8 mouse cellular contexts compared by ENCODE assay signal in the genomic region with DNA sequence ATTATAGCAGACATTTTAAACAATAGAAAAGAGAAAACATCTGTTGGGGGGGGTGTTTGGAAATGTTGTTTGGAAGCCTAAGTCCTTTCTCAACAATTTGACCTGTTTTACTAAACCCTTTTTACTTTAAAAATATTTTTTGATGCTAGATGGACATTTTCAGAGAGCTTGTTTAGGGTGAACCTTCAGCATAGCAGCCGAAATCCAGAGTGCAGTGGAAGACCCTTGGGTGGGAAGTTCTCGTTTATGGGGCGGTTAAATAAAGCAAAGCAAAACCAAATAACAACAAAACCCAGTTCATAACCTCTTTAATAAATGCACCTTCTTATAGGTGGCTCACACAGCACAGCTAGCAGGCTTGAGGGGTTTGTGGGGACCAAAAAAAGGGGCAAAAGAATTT.
DNase-seq lines count a peak whose midpoint lies in the region; ATAC-seq and TF ChIP-seq lines count a peak whose summit lies in the region.

No protein-coding gene starts in this region.

- no peak for ATAC-seq in heart, embryonic 12.5 days (ENCODE audit: insufficient number of reproducible peaks, low FRiP score)
- no peak for ATAC-seq in liver, embryonic 15.5 days (ENCODE audit: insufficient read depth)
- no peak for ATAC-seq in monocyte, adult 5-6 weeks (replicated peaks; ENCODE audit: insufficient number of reproducible peaks, low FRiP score, low TSS enrichment, poor library complexity, severe bottlenecking)

- no peak overlapping the region for H3K27ac ChIP-seq in heart, embryonic 12.5 days (ENCODE audit: poor library complexity, severe bottlenecking)
- no peak overlapping the region for H3K27ac ChIP-seq in testis, adult 2 months (ENCODE audit: control insufficient read depth, insufficient read depth, low read depth, low read length)
- no peak overlapping the region for H3K27ac ChIP-seq in liver, embryonic 15.5 days (replicated peaks)

- peaks cover 78% of the 10 kb centered on the region for H3K27me3 ChIP-seq in heart, embryonic 12.5 days (replicated peaks)
- no peaks in the 10 kb centered on the region for H3K27me3 ChIP-seq in testis, adult 2 months (ENCODE audit: control insufficient read depth, insufficient read depth, low read length)
- H3K27me3 ChIP-seq in liver, embryonic 15.5 days: peaks cover 87% of the 10 kb centered on the region

- intact Hi-C loops in heart, postnatal 10 days (cut with DNase I): loop anchor here (1.0 kb wide), 1 partner anchor 60 kb away; no protein-coding TSS in a partner anchor
- intact Hi-C loops in gastrocnemius, postnatal 14 days (cut with DNase I; ENCODE audit: low total_unique reads): no loop called here

- H3K4me1 ChIP-seq in heart, embryonic 12.5 days (replicated peaks): peaks cover 17% of the 10 kb centered on the region
- peaks cover 9% of the 10 kb centered on the region for H3K4me1 ChIP-seq in testis, adult 2 months (ENCODE audit: control insufficient read depth, insufficient read depth, low read length)
- H3K4me1 ChIP-seq in liver, embryonic 15.5 days (replicated peaks): no peaks in the 10 kb centered on the region

- H3K4me3 ChIP-seq in heart, embryonic 12.5 days: peak overlapping the region; percentile 89
- H3K4me3 ChIP-seq in testis, adult 2 months (ENCODE audit: control insufficient read depth, low read depth, low read length): peak overlapping the region; percentile 22; the same call in 1 of the 2 replicates
- peak overlapping the region; percentile 49; the same call in 1 of the 2 replicates for H3K4me3 ChIP-seq in liver, embryonic 15.5 days (replicated peaks)

- DNase-seq in heart, postnatal 10 days: no peak
- no peak for DNase-seq in testis, postnatal 10 days (ENCODE audit: low spot score)
- DNase-seq in adipocyte (ENCODE audit: low spot score): no peak
- no peak for DNase-seq in gastrocnemius, postnatal 14 days

- H3K9ac ChIP-seq in heart, embryonic 12.5 days: peak overlapping the region; percentile 93; the same call in 1 of the 2 replicates
- no peak overlapping the region for H3K9ac ChIP-seq in liver, embryonic 15.5 days

- peak overlapping the region; percentile 85 for H3K4me2 ChIP-seq in heart, embryonic 12.5 days
- no peak overlapping the region for H3K4me2 ChIP-seq in liver, embryonic 15.5 days

- WGBS in heart, embryonic 12.5 days: 82% methylated on average over 3 of the region's 3 CpGs
- WGBS in liver, embryonic 15.5 days (ENCODE audit: insufficient replicate concordance): 53% methylated on average over 3 of the region's 3 CpGs

- no peak for TF ChIP-seq POLR2A in testis, adult 2 months (IDR thresholded peaks at IDR 0.05; ENCODE audit: control insufficient read depth, low read depth, low read length)

- no peaks in the 10 kb centered on the region for H3K9me3 ChIP-seq in heart, embryonic 12.5 days (replicated peaks)
- H3K9me3 ChIP-seq in liver, embryonic 15.5 days (replicated peaks): no peaks in the 10 kb centered on the region

- TF ChIP-seq CTCF in testis, adult 2 months (IDR thresholded peaks at IDR 0.05; ENCODE audit: control insufficient read depth, insufficient read depth, insufficient replicate concordance, low read depth, low read length): no peak

- peaks cover 5% of the 10 kb centered on the region; the same call in 1 of the 2 replicates for H3K36me3 ChIP-seq in heart, embryonic 12.5 days
- H3K36me3 ChIP-seq in testis, adult 2 months (ENCODE audit: control insufficient read depth, insufficient read depth, low read length): no peaks in the 10 kb centered on the region
- no peaks in the 10 kb centered on the region for H3K36me3 ChIP-seq in liver, embryonic 15.5 days (replicated peaks)

Comparison
In these comparisons a context has a peak if more than half of its experiments do, and no peak if none do; other contexts are left out.
1. H3K4me3 ChIP-seq: peak in every context shown above with its lines; median percentile 89 in heart, embryonic 12.5 days; 49 in liver, embryonic 15.5 days; 22 in testis, adult 2 months.